Mouse (Mus musculus): ENCODE measurements around the gene Fosl1.
"Not testable (repeated sequence)": the region's sequence is repeated elsewhere in the genome, so short reads cannot be mapped to it uniquely, and the experiment has no call there.

Gene Fosl1

DNA sequence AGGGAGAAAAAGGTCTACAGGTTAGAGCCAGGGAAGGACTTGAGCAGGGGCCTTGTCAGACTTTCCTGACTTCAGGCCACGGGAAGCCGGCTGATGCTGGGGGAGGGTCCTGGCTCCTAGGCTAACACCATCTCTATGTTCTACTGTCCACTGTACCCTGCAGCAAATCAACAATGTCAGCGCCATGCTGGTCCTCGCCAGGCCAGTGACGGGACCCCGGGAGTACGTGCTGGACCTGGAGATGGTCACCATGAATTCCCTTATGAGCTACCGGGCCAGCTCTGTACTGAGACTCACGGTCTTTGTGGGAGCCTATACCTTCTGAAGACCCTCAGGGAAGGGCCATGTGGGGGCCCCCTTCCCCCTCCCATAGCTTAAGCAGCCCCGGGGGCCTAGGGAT is 34.1 kb downstream of the Fosl1 start:
- no peak for DNase-seq (ENCODE audit: extremely low spot score)

GRCm38 (mm10) chr19:5483386-5484359 is 36.3 kb downstream of the Fosl1 start:
- no peak for DNase-seq (ENCODE audit: extremely low spot score)

DNA sequence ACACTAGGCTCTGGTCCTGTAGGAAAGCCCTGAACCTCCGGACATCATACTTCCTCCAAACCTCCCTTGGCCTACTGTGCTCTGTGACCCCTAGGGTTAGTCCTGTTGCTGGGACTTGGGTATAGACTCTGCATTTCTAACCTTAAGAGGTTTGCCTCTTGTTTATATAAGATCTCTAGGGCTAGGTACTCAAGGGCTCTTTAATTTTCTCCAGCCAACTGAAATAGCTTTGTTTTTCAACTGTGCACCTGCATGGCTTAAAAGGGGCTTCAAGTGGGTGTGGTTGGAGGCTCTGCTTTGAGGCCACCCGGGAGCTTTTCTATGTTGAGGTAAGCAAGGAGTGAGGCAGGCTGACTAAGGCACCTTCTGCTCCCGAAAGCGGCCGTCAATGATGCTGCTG is 37.1 kb downstream of the Fosl1 start:
- DNase-seq (ENCODE audit: extremely low spot score) = no peak

DNA sequence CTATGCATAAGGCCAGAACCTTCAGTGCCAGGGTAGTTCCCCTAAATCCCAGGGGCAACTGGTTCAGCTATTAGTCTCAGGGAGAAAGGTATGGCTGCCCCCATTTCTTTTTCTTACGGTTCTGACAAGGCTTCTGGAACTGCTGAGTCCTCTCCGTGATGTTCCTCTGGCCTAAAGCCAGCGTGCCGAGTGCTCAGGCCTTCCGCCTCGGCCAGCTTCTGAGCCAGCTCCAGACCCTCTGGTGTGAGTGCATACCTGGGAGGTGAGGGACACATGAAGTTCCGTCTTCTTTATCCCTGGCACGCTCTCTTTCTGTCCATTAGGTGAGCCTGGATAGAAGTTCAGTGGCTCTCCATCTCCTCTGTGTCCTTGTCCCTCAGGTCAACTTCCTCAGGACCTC is 38.0 kb downstream of the Fosl1 start:
- no peak for DNase-seq (ENCODE audit: extremely low spot score)

GRCm38 (mm10) chr19:5485821-5486220 is 38.5 kb downstream of the Fosl1 start:
- no peak for DNase-seq (ENCODE audit: extremely low spot score)

DNA sequence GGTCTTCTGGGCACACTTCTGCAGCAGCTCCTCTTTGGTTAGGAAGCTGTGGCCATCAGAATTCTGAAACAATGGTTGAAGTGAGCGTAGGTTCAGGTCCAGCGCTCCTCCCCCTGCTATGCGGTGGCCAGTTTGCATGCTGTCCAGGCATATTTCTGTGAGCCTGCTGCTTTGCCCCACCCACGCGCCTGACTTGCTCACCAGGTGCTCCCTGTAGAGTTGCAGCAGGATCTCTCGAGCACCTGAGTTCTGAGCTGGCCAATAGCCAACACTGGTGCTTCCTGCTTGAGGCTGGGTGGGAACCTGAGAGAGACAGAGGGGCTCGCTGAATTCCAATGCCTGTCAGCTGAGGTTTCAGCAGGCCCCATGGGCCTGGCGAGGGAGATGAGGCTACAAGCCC is 38.9 kb downstream of the Fosl1 start:
- no peak for DNase-seq (ENCODE audit: extremely low spot score)

GRCm38 (mm10) chr19:5486771-5487170 is 39.4 kb downstream of the Fosl1 start:
- no peak for DNase-seq (ENCODE audit: extremely low spot score)

- peak; percentile 97 for DNase-seq (ENCODE audit: extremely low spot score)
Observed at GRCm38 (mm10) chr19:5487768-5488550, 40.6 kb downstream of the Fosl1 start, which contains the start of gene Mus81. Gene Mus81, minus strand, starts transcription at chr19:5488402.

DNA sequence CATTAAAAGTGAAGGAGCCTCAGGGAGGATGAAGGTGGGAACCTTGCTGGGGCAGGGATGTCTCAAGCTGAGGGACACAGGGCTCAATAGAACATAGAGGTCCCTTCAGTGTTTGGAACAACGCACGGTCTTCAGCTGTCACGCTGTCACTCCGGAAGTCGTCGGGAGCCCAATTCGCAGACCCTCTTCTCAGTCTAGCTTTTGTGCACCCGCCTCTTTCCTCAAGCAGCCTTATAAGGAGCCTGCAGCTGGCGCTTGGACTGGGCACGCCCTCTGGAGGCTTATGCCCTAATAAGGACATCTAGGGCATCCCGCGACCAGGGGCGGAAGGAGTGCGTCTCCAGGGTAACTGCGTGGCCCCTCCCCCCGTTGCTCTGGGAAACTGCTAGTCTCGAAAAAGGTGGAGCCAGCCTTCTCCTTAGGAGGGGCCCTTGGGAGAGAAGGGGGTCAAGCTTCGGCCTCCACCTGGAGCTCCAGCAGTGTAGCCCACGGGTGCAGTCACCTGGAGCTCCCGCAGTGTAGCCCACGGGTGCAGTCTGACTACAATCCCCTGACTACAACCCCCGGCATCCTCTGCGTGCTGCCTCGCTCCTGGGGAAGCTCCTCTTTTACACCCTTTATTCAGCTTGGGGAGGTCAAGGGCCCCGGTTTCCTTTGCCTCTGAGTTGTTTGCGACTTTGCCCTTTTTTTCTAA is 41.7 kb downstream of the Fosl1 start:
- DNase-seq (ENCODE audit: extremely low spot score) = peak; percentile 98

DNA sequence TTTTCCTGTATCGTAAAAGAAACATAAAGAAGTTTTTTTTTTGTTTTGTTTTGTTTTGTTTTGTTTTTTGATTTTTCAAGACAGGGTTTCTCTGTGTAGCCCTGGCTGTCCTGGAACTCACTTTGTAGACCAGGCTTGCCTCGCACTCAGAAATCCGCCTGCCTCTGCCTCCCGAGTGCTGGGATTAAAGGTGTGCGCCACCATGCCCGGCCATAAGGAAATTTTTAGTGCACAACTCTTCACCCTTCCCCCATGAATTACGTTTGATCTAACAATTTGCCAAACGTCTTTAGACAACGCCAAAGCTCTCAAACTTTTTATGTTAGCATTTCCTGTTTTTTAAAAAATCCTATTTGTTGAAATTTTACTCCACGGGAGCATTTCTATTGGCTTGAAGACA is 42.4 kb downstream of the Fosl1 start:
- DNase-seq (ENCODE audit: extremely low spot score) = not testable (repeated sequence)

DNA sequence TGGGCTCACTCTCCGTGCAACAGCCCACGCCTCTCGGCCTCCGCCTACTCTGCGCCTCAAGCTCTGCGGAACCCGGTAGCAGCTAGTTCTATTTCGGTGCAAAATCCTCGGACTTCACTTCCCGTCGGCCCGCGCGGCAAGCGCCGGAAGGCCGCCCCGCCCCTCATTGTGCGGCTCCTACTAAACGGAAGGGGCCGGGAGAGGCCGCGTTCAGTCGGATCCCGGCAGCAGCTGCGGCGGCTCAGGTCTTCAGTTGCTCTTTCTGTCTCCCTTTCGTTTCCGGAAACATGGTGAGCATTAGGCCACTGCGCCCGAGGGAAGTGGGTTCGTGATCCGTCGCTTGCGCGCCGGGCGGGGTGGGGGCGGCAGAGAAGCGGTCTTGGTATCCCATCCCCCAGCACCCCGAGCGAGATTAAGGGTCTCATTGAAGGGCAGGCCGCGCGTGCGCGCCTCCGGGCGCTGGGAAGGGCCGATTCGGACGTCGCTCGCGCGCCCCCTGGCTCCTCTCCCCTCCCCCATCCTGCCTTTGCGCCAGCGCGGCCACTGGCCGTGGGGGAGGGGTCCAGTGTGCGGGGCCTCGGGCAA is 43.1 kb downstream of the Fosl1 start, which contains the start of gene Cfl1:
TSS of gene Cfl1 (plus strand) at position 143 of the 585 bp plus-strand sequence.
- peak; percentile 95 for DNase-seq (ENCODE audit: extremely low spot score)

- peak; percentile 77 for DNase-seq (ENCODE audit: extremely low spot score)
Observed at GRCm38 (mm10) chr19:5490898-5491708, 43.8 kb downstream of the Fosl1 start.

- no peak for DNase-seq (ENCODE audit: extremely low spot score)
Observed at GRCm38 (mm10) chr19:5492641-5493040, 45.3 kb downstream of the Fosl1 start.

DNA sequence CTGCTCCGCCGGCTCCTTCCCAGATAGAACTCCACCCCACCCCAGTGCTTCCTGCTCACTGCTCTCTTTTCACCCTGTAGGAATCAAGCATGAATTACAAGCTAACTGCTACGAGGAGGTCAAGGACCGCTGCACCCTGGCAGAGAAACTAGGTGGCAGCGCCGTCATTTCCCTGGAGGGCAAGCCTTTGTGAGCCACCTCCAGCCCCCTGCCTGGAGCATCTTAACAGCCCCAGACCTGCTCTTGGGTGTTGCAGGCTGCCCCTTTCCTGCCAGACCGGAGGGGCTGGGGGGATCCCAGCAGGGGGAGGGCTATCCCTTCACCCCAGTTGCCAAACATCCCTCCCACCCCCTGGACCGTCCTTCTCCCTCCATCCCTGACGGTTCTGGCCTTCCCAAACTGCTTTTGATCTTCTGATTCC is 46.0 kb downstream of the Fosl1 start:
- DNase-seq (ENCODE audit: extremely low spot score) = not testable (repeated sequence)

GRCm38 (mm10) chr19:5494314-5494713 is 47.0 kb downstream of the Fosl1 start:
- DNase-seq (ENCODE audit: extremely low spot score) = no peak

GRCm38 (mm10) chr19:5495353-5496051 is 48.2 kb downstream of the Fosl1 start:
- no peak for DNase-seq (ENCODE audit: extremely low spot score)

GRCm38 (mm10) chr19:5496052-5496370 is 48.7 kb downstream of the Fosl1 start:
- DNase-seq (ENCODE audit: extremely low spot score) = no peak

DNA sequence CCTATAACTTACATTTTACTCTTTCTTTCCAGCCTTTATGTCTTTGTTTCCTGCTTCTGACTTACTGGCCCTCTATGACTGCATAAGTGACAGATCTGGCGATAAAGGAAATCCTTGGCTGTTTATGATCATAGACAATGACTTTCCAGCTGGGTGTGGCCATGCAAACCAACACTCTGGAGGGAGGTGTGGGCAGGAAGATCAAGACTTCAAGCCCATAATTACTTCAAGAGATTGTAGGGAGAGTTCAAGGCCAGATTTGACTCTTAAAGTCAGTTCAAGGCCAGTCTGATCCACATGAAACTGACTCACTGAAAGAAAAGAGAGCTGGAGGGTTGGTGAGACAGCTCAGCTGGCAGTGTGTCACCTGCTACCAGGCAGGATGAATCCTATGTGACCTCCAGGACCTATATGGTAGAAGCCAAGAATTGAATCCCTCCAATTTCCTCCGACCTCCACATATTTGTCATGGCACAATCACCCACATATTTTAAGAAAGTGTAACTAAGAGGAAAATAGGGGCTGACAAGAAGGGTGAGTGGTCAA is 53.1 kb downstream of the Fosl1 start:
- no peak for DNase-seq (ENCODE audit: extremely low spot score)

GRCm38 (mm10) chr19:5503687-5504086 is 56.3 kb downstream of the Fosl1 start, which contains the start of gene 1700020D05Rik:
Gene 1700020D05Rik, minus strand, starts transcription at chr19:5503787.
- DNase-seq (ENCODE audit: extremely low spot score) = no peak
